Mouse (Mus musculus): ENCODE data around the gene Gm26558. TPM values are rescaled to one million over a fixed set of nuclear protein-coding genes. Genes with fewer than 3 reads are reported as not detected.
A peak's percentile ranks its signal among the peaks of the same experiment; 100 is the strongest.

Gene Gm26558
- polyA plus RNA-seq, 1 experiment: 0.43 TPM

- no peak overlapping the region for H3K27ac ChIP-seq (ENCODE audit: insufficient read depth, low read length)
- H3K4me1 ChIP-seq (ENCODE audit: control insufficient read depth, insufficient read depth, low read length): no peaks in the 10 kb centered on the region
- WGBS: 94% methylated on average over 10 of the region's 10 CpGs
- H3K4me3 ChIP-seq (replicated peaks; ENCODE audit: insufficient read depth, low read depth, low read length): no peak overlapping the region
- DNase-seq: no peak
- TF ChIP-seq CTCF (IDR thresholded peaks at IDR 0.05; ENCODE audit: borderline replicate concordance, insufficient read depth, low read depth, low read length) (no peak), POLR2A (IDR thresholded peaks at IDR 0.05; ENCODE audit: borderline replicate concordance, insufficient read depth, low read length) (no peak)
- H3K27me3 ChIP-seq (ENCODE audit: control insufficient read depth, insufficient read depth, low read length): no peaks in the 10 kb centered on the region
Measured at GRCm38 (mm10) chr2:70695712-70696111, 33.8 kb upstream of the Gm26558 start.

GRCm38 (mm10) chr2:70690195-70690594 lies 28.3 kb upstream of the Gm26558 start:
- DNase-seq: no peak
- H3K4me1 ChIP-seq (ENCODE audit: control insufficient read depth, insufficient read depth, low read length): no peaks in the 10 kb centered on the region
- no peak overlapping the region for H3K4me3 ChIP-seq (replicated peaks; ENCODE audit: insufficient read depth, low read depth, low read length)
- WGBS: 87% methylated on average over 11 of the region's 11 CpGs
- no peaks in the 10 kb centered on the region for H3K27me3 ChIP-seq (ENCODE audit: control insufficient read depth, insufficient read depth, low read length)
- no peak overlapping the region for H3K27ac ChIP-seq (ENCODE audit: insufficient read depth, low read length)
- TF ChIP-seq POLR2A (IDR thresholded peaks at IDR 0.05; ENCODE audit: borderline replicate concordance, insufficient read depth, low read length): no peak
- TF ChIP-seq CTCF (IDR thresholded peaks at IDR 0.05; ENCODE audit: borderline replicate concordance, insufficient read depth, low read depth, low read length): no peak

GRCm38 (mm10) chr2:70688454-70689078 lies 26.7 kb upstream of the Gm26558 start:
- DNase-seq: no peak

GRCm38 (mm10) chr2:70682324-70682723 lies 20.4 kb upstream of the Gm26558 start:
- TF ChIP-seq CTCF (IDR thresholded peaks at IDR 0.05; ENCODE audit: borderline replicate concordance, insufficient read depth, low read depth, low read length) (no peak), POLR2A (IDR thresholded peaks at IDR 0.05; ENCODE audit: borderline replicate concordance, insufficient read depth, low read length) (no peak)
- H3K4me1 ChIP-seq (ENCODE audit: control insufficient read depth, insufficient read depth, low read length): no peaks in the 10 kb centered on the region
- H3K27me3 ChIP-seq (ENCODE audit: control insufficient read depth, insufficient read depth, low read length): no peaks in the 10 kb centered on the region
- H3K27ac ChIP-seq (ENCODE audit: insufficient read depth, low read length): no peak overlapping the region
- 93% methylated on average over 2 of the region's 2 CpGs for WGBS
- H3K4me3 ChIP-seq (replicated peaks; ENCODE audit: insufficient read depth, low read depth, low read length): no peak overlapping the region
- DNase-seq: no peak

More at GRCm38 (mm10) chr2:70688454-70689078, 26.7 kb upstream of the Gm26558 start:
- Histone ChIP-seq H3K27me3 (ENCODE audit: control insufficient read depth, insufficient read depth, low read length) (no peaks in the 10 kb centered on the region), H3K4me3 (replicated peaks; ENCODE audit: insufficient read depth, low read depth, low read length) (no peak overlapping the region), H3K27ac (ENCODE audit: insufficient read depth, low read length) (no peak overlapping the region), H3K4me1 (ENCODE audit: control insufficient read depth, insufficient read depth, low read length) (no peaks in the 10 kb centered on the region)
- TF ChIP-seq POLR2A (IDR thresholded peaks at IDR 0.05; ENCODE audit: borderline replicate concordance, insufficient read depth, low read length) (no peak), CTCF (IDR thresholded peaks at IDR 0.05; ENCODE audit: borderline replicate concordance, insufficient read depth, low read depth, low read length) (no peak)
- WGBS: 93% methylated on average over 21 of the region's 21 CpGs

- TF ChIP-seq POLR2A (IDR thresholded peaks at IDR 0.05; ENCODE audit: borderline replicate concordance, insufficient read depth, low read length): no peak
- TF ChIP-seq CTCF (IDR thresholded peaks at IDR 0.05; ENCODE audit: borderline replicate concordance, insufficient read depth, low read depth, low read length): 0 out of 2 replicates have a peak, but pooled peaks have one; percentile 1
- Histone ChIP-seq H3K27me3 (ENCODE audit: control insufficient read depth, insufficient read depth, low read length) (no peaks in the 10 kb centered on the region), H3K4me3 (replicated peaks; ENCODE audit: insufficient read depth, low read depth, low read length) (no peak overlapping the region), H3K4me1 (ENCODE audit: control insufficient read depth, insufficient read depth, low read length) (no peaks in the 10 kb centered on the region), H3K27ac (ENCODE audit: insufficient read depth, low read length) (no peak overlapping the region)
- WGBS: 70% methylated on average over 7 of the region's 7 CpGs
- DNase-seq: peak in 1 of 2 experiments; percentile 12
Measured at GRCm38 (mm10) chr2:70673445-70674126, 11.7 kb upstream of the Gm26558 start.

GRCm38 (mm10) chr2:70672476-70672875 lies 10.6 kb upstream of the Gm26558 start:
- DNase-seq: no peak
- TF ChIP-seq POLR2A (IDR thresholded peaks at IDR 0.05; ENCODE audit: borderline replicate concordance, insufficient read depth, low read length): no peak
- no peak for TF ChIP-seq CTCF (IDR thresholded peaks at IDR 0.05; ENCODE audit: borderline replicate concordance, insufficient read depth, low read depth, low read length)
- H3K27me3 ChIP-seq (ENCODE audit: control insufficient read depth, insufficient read depth, low read length): no peaks in the 10 kb centered on the region
- no peak overlapping the region for H3K4me3 ChIP-seq (replicated peaks; ENCODE audit: insufficient read depth, low read depth, low read length)
- no peak overlapping the region for H3K27ac ChIP-seq (ENCODE audit: insufficient read depth, low read length)
- 85% methylated on average over 2 of the region's 2 CpGs for WGBS
- H3K4me1 ChIP-seq (ENCODE audit: control insufficient read depth, insufficient read depth, low read length): no peaks in the 10 kb centered on the region

GRCm38 (mm10) chr2:70669896-70670295 lies 8.0 kb upstream of the Gm26558 start:
- WGBS: 68% methylated on average over 2 of the region's 2 CpGs
- H3K27ac ChIP-seq (ENCODE audit: insufficient read depth, low read length): no peak overlapping the region
- TF ChIP-seq POLR2A (IDR thresholded peaks at IDR 0.05; ENCODE audit: borderline replicate concordance, insufficient read depth, low read length) (no peak), CTCF (IDR thresholded peaks at IDR 0.05; ENCODE audit: borderline replicate concordance, insufficient read depth, low read depth, low read length) (no peak)
- H3K4me1 ChIP-seq (ENCODE audit: control insufficient read depth, insufficient read depth, low read length): no peaks in the 10 kb centered on the region
- no peaks in the 10 kb centered on the region for H3K27me3 ChIP-seq (ENCODE audit: control insufficient read depth, insufficient read depth, low read length)
- DNase-seq: no peak
- H3K4me3 ChIP-seq (replicated peaks; ENCODE audit: insufficient read depth, low read depth, low read length): no peak overlapping the region

- H3K4me1 ChIP-seq (ENCODE audit: control insufficient read depth, insufficient read depth, low read length): no peaks in the 10 kb centered on the region
- no peaks in the 10 kb centered on the region for H3K27me3 ChIP-seq (ENCODE audit: control insufficient read depth, insufficient read depth, low read length)
- H3K4me3 ChIP-seq (replicated peaks; ENCODE audit: insufficient read depth, low read depth, low read length): no peak overlapping the region
- 76% methylated on average over 2 of the region's 2 CpGs for WGBS
- no peak overlapping the region for H3K27ac ChIP-seq (ENCODE audit: insufficient read depth, low read length)
- no peak for DNase-seq
- TF ChIP-seq POLR2A (IDR thresholded peaks at IDR 0.05; ENCODE audit: borderline replicate concordance, insufficient read depth, low read length) (no peak), CTCF (IDR thresholded peaks at IDR 0.05; ENCODE audit: borderline replicate concordance, insufficient read depth, low read depth, low read length) (no peak)
Measured at GRCm38 (mm10) chr2:70669241-70669640, 7.3 kb upstream of the Gm26558 start.

All from cerebellum, adult 2 months (tissue).